Mouse (Mus musculus): ENCODE measurements at regions not wholly inside any gene's neighbourhood (a gene's known extent, or its start where the extent isn't known, plus 50 kb on each side); places are given as distances from the start of the nearest gene placed in this dataset.

DNA sequence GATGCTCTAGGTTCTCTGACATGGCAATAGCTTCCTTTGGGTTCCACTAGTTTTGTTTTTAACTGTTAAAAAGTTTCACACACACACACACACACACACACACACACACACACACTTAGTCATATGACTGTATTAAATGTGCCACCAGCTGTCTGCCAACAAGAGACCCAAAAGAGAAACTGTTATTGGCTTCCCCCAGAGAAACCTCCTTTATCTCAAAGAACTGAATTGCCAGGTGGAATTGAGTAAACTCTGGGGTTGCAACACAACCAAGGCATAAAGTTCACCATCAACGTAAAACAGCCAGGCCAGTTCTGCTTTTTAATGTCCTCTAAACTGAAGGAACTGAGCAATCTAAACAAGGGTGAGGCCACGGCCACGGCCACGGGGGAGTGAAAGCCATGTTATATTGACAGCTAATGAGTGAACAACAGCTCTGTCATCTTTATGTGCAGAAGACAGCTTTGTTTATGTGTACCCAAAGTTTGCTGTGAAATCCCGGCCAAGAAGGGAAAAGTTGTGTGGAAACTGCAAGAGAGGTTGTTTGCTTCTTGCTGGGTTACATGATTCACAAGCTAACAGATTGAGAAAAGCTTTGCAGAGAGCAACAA lies 69.3 kb downstream of the Btg1 start:
- Histone ChIP-seq H3K27ac (no peak overlapping the region), H3K9ac (replicated peaks) (no peak overlapping the region), H3K4me1 (replicated peaks) (no peaks in the 10 kb centered on the region), H3K27me3 (no peaks in the 10 kb centered on the region), H3K4me2 (replicated peaks) (no peak overlapping the region), H3K9me3 (no peaks in the 10 kb centered on the region), H3K4me3 (replicated peaks) (no peak overlapping the region), H3K36me3 (no peaks in the 10 kb centered on the region)
- ATAC-seq: no peak
- 84% methylated on average over 5 of the region's 5 CpGs for WGBS

DNA sequence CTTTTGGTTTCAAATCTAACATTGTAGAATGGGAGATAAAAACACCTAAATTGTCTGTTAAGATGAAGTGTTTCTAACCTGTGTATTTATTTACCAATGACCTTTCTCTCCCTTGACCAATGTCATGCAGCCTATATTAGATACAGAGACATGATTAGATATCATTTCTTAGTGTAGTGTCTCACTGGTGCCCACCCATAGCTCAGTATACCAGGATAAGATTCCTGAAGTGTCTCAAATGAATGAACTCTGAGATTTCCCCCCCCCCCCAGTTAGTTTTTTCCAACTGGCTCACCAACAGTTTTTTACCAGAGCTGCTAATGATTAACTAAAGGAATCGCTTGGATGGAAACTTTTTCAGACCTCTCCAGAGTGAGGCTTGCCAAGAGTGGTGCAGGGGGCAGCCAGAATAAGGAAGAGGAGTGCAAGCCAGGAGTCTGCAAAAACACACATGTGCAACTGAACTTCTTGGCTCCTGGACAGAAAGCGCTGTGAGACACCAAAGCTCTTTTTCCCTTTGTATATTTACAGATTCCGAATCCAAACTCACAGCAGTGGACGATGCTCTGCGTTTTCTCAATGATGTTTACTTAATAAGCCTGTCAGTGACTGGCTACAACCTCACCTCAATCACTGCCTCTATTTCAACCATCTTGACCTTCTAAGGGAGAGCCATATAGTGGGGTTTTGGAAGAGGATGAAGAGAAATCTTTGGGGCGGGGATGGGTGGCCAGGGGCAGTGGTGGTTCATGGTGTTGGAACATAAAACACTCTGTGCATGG lies 70.0 kb downstream of the Btg1 start:
- H3K4me1 ChIP-seq (replicated peaks): no peaks in the 10 kb centered on the region
- H3K9me3 ChIP-seq: no peaks in the 10 kb centered on the region
- 81% methylated on average over 6 of the region's 6 CpGs for WGBS
- no peak overlapping the region for H3K27ac ChIP-seq
- ATAC-seq: no peak
- H3K36me3 ChIP-seq: no peaks in the 10 kb centered on the region
- H3K4me3 ChIP-seq (replicated peaks): no peak overlapping the region
- no peak overlapping the region for H3K9ac ChIP-seq (replicated peaks)
- no peaks in the 10 kb centered on the region for H3K27me3 ChIP-seq
- no peak overlapping the region for H3K4me2 ChIP-seq (replicated peaks)

GRCm38 (mm10) chr10:96687441-96687772 lies 70.6 kb downstream of the Btg1 start:
- no peak overlapping the region for H3K4me2 ChIP-seq (replicated peaks)
- no peak overlapping the region for H3K4me3 ChIP-seq (replicated peaks)
- no peaks in the 10 kb centered on the region for H3K4me1 ChIP-seq (replicated peaks)
- H3K9me3 ChIP-seq: no peaks in the 10 kb centered on the region
- no peak overlapping the region for H3K9ac ChIP-seq (replicated peaks)
- H3K27ac ChIP-seq: no peak overlapping the region
- H3K27me3 ChIP-seq: no peaks in the 10 kb centered on the region
- no peaks in the 10 kb centered on the region for H3K36me3 ChIP-seq
- WGBS: 93% methylated on average over 1 of the region's 1 CpGs
- ATAC-seq: no peak

DNA sequence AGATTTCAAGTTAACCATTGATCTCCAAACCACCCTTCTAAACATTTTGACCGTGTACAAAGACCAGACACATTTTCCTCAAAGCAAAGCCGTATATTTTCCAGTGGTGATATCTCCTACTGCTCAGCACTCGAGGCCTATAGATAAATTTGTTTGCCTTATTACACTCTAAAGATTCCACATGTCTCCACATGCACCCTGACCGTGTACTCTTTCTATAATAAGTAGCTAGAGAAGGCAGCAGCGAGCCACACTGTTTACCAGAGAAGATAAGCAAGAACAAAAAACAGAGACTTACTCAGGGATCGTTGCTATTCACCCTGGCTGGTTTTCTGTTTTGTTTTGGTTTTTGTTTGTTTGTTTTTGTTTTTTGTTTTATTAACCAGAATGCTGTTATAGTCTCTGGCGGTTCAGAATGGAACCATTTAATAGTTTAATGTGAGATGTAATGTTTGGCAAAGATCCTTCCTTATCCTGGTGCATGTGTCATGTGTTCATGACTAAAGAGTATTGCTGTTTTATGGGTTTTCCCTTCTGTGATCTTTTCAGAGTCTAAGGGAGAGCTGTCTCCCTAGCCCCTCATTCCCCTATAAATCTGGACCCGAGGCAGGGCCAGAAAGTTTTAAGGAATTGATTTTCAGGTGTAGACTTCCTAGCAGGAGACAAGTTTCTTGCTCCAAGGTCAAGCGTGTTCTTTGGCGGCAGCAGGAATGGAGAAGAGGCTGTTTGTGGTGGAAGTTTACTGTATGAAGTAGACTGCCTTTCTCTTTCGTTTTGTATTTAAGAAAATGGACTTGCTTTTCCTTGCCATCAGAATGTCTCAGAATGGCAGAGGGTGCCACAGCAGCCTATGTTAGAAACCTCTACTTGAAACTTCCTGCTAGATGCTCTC lies 73.4 kb downstream of the Btg1 start:
- no peak overlapping the region for H3K4me3 ChIP-seq (replicated peaks)
- 83% methylated on average over 11 of the region's 11 CpGs for WGBS
- no peaks in the 10 kb centered on the region for H3K9me3 ChIP-seq
- no peaks in the 10 kb centered on the region for H3K4me1 ChIP-seq (replicated peaks)
- H3K27ac ChIP-seq: no peak overlapping the region
- no peaks in the 10 kb centered on the region for H3K27me3 ChIP-seq
- ATAC-seq: no peak
- no peaks in the 10 kb centered on the region for H3K36me3 ChIP-seq
- no peak overlapping the region for H3K9ac ChIP-seq (replicated peaks)
- no peak overlapping the region for H3K4me2 ChIP-seq (replicated peaks)

DNA sequence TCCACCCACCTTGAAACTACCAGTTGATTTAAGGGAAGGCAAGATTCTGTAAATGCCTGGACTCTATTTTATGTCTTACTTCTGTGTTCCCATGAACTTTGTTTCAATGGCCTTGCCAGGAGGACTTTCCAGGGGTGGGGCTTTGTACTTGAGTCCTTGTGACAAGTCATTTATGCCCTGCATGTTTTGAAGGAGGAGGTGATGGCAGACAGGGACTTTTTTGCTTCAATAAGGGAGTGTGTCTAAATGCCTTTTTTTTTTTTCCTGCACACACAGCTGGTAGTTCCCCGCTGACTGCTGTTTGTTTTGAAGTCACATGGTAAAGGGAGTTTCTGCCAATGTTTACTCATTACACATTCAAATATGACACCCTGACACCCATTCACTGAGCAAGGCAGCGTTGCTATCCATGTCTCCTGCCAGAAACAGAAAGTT lies 74.1 kb downstream of the Btg1 start:
- no peak overlapping the region for H3K4me3 ChIP-seq (replicated peaks)
- H3K36me3 ChIP-seq: no peaks in the 10 kb centered on the region
- no peaks in the 10 kb centered on the region for H3K9me3 ChIP-seq
- no peak overlapping the region for H3K4me2 ChIP-seq (replicated peaks)
- H3K27me3 ChIP-seq: no peaks in the 10 kb centered on the region
- H3K9ac ChIP-seq (replicated peaks): no peak overlapping the region
- no peak for ATAC-seq
- H3K4me1 ChIP-seq (replicated peaks): no peaks in the 10 kb centered on the region
- H3K27ac ChIP-seq: no peak overlapping the region
- WGBS: 47% methylated on average over 2 of the region's 2 CpGs

DNA sequence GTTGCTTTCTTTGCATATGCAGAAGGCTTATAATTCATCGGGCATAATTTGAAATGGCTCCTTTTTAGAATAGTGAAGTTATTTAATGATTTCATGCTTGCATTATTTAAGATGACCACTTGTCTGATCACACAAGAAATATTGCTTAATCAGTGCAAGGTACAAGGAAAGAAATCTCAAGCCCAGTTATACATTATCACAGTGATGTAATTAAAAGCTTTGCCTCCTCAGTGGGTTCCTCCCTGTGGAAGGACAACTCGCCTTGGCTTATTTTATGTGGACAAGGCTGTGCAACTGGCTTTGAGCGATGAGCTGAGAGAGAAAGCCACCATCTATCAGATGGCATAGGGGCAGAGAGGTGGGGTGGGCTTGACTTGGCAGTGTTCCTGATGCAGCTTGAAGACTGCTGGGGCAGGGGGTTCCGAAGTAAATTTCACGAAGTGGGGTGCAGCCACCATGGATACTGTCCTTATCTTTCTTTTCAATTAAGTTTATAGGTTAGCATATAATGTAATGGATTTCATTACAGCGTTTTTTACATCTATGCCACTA lies 74.6 kb downstream of the Btg1 start:
- Histone ChIP-seq H3K9me3 (no peaks in the 10 kb centered on the region), H3K9ac (replicated peaks) (no peak overlapping the region), H3K4me2 (replicated peaks) (no peak overlapping the region), H3K4me3 (replicated peaks) (no peak overlapping the region), H3K36me3 (no peaks in the 10 kb centered on the region), H3K27ac (no peak overlapping the region), H3K27me3 (no peaks in the 10 kb centered on the region), H3K4me1 (replicated peaks) (no peaks in the 10 kb centered on the region)
- WGBS: 89% methylated on average over 6 of the region's 6 CpGs
- no peak for ATAC-seq

DNA sequence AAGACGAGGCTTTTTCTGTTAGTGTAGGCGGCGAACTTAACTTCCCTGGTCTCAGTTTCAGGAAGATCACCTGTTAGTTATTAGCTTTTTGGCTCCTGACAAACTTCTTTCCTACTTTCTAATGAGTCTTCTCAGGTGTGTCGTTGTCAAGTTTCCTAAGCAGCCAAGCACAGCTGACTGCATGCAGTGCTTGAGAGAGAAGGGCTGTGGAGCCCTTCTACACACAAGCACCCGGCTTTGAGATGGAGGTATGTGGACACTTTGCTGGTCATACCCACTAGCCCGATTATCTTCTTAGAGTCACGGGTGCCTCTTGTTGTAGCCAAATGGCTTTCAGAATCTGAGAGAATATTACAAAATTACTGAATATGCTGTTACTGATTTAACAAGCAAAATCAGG lies 76.0 kb downstream of the Btg1 start:
- Histone ChIP-seq H3K4me3 (replicated peaks) (no peak overlapping the region), H3K36me3 (no peaks in the 10 kb centered on the region), H3K4me2 (replicated peaks) (no peak overlapping the region), H3K9me3 (no peaks in the 10 kb centered on the region), H3K27ac (no peak overlapping the region), H3K9ac (replicated peaks) (no peak overlapping the region), H3K27me3 (no peaks in the 10 kb centered on the region), H3K4me1 (replicated peaks) (no peaks in the 10 kb centered on the region)
- ATAC-seq: no peak
- 94% methylated on average over 7 of the region's 7 CpGs for WGBS

- no peak overlapping the region for H3K4me2 ChIP-seq (replicated peaks)
- H3K4me1 ChIP-seq (replicated peaks): no peaks in the 10 kb centered on the region
- no peak overlapping the region for H3K4me3 ChIP-seq (replicated peaks)
- no peaks in the 10 kb centered on the region for H3K27me3 ChIP-seq
- no peaks in the 10 kb centered on the region for H3K9me3 ChIP-seq
- no peaks in the 10 kb centered on the region for H3K36me3 ChIP-seq
- no peak for ATAC-seq
- WGBS: 85% methylated on average over 6 of the region's 6 CpGs
- no peak overlapping the region for H3K27ac ChIP-seq
- no peak overlapping the region for H3K9ac ChIP-seq (replicated peaks)
These were observed 77.0 kb downstream of the Btg1 start for GRCm38 (mm10) chr10:96693766-96694165.

DNA sequence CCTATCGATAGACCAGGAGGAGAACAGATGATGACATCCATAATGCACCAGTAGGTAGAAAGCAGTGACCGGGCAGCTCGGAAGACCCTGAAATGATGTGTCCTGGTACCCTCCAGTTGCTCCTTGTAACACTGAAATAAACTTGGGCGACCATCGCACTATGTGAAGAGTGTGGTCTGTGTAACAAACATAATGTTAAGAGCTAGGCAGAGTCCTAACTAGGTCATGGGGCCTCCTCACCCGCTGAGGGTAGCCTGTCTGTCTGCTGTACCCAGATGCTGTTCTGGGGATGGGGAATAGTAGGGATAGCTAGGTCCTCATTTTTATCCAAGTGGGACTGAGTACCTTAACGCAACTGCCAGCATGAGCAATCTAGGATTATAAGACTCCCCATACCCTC lies 79.8 kb downstream of the Btg1 start:
- Histone ChIP-seq H3K9ac (replicated peaks) (no peak overlapping the region), H3K4me2 (replicated peaks) (no peak overlapping the region), H3K9me3 (no peaks in the 10 kb centered on the region), H3K4me3 (replicated peaks) (no peak overlapping the region), H3K27ac (no peak overlapping the region), H3K4me1 (replicated peaks) (no peaks in the 10 kb centered on the region), H3K27me3 (no peaks in the 10 kb centered on the region), H3K36me3 (no peaks in the 10 kb centered on the region)
- 96% methylated on average over 7 of the region's 7 CpGs for WGBS
- no peak for ATAC-seq

- no peaks in the 10 kb centered on the region for H3K9me3 ChIP-seq
- H3K9ac ChIP-seq (replicated peaks): no peak overlapping the region
- H3K4me3 ChIP-seq (replicated peaks): no peak overlapping the region
- H3K36me3 ChIP-seq: no peaks in the 10 kb centered on the region
- no peak for ATAC-seq
- H3K27me3 ChIP-seq: no peaks in the 10 kb centered on the region
- no peak overlapping the region for H3K27ac ChIP-seq
- H3K4me2 ChIP-seq (replicated peaks): no peak overlapping the region
- H3K4me1 ChIP-seq (replicated peaks): no peaks in the 10 kb centered on the region
- 91% methylated on average over 3 of the region's 3 CpGs for WGBS
These were observed 81.0 kb downstream of the Btg1 start for GRCm38 (mm10) chr10:96697781-96698180.

DNA sequence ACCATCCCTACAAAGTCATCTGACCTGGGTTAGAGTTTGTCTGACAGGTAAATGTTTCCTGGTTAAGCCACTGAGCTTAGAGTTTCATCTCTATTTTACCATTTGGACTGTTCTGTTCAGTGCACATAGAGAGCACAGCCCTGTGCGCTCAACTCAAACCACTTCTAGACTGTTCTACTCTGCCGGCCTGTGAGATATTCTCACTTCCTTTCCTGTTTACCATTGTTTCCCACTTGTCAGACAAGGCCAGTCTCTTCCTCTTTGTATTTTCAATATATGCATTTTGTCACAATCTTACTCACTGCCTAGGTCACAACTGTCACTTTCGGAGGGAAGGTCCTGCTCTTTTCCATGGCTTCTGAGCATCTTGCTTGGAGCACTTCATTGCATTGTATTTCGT lies 89.8 kb downstream of the Btg1 start:
- no peak for ATAC-seq
- Histone ChIP-seq H3K9ac (replicated peaks) (no peak overlapping the region), H3K4me1 (replicated peaks) (no peaks in the 10 kb centered on the region), H3K36me3 (no peaks in the 10 kb centered on the region), H3K4me3 (replicated peaks) (no peak overlapping the region), H3K4me2 (replicated peaks) (no peak overlapping the region), H3K27ac (no peak overlapping the region), H3K9me3 (0 out of 2 replicates have a peak, but pooled peaks cover 2% of the 10 kb centered on the region), H3K27me3 (no peaks in the 10 kb centered on the region)
- WGBS: 90% methylated on average over 4 of the region's 4 CpGs

GRCm38 (mm10) chr10:96708471-96708870 lies 91.7 kb downstream of the Btg1 start:
- no peaks in the 10 kb centered on the region for H3K36me3 ChIP-seq

More at GRCm38 (mm10) chr10:96708471-96708870, 91.7 kb downstream of the Btg1 start:
- Histone ChIP-seq H3K27ac (no peak overlapping the region), H3K9ac (replicated peaks) (no peak overlapping the region), H3K4me2 (replicated peaks) (no peak overlapping the region), H3K27me3 (no peaks in the 10 kb centered on the region), H3K4me1 (replicated peaks) (no peaks in the 10 kb centered on the region), H3K9me3 (0 out of 2 replicates have a peak, but pooled peaks cover 2% of the 10 kb centered on the region), H3K4me3 (replicated peaks) (no peak overlapping the region)
- 93% methylated on average over 2 of the region's 2 CpGs for WGBS
- ATAC-seq: no peak
